Mouse (Mus musculus) embryonic facial prominence, embryonic 12.5 days (tissue): ENCODE measurements around the gene Stx4a. TPM values are rescaled to one million over a fixed set of nuclear protein-coding genes. Genes with fewer than 3 reads are reported as not detected.

Experiments used
- ATAC-seq: fragments of 200-750 bp; cut with Nextera tagmentation; 2 replicates; pipeline ENCODE4 v1.8.0; 2017; ENCODE audit not compliant: insufficient number of reproducible peaks, insufficient read depth, low FRiP score, low TSS enrichment
- H3K27ac ChIP-seq: fragments of 300-500 bp; sonication (generic); 2 replicates; pipeline ENCODE4 v1.5.1; 2016; ENCODE audit warnings: mild to moderate bottlenecking
- H3K27me3 ChIP-seq: fragments of 300-500 bp; sonication (generic); 2 replicates; pipeline ENCODE4 v1.6.1; 2016; ENCODE audit warnings: mild to moderate bottlenecking, moderate library complexity
- H3K36me3 ChIP-seq: fragments of 300-500 bp; sonication (generic); 2 replicates; pipeline ENCODE4 v1.6.1; 2016; ENCODE audit warnings: mild to moderate bottlenecking
- H3K4me1 ChIP-seq: fragments of 300-500 bp; sonication (generic); 2 replicates; pipeline ENCODE4 v1.6.1; 2016
- H3K4me2 ChIP-seq: fragments of 300-500 bp; sonication (generic); replicated peaks from 2 replicates; pipeline ENCODE4 v1.6.1; 2016; ENCODE audit warnings: mild to moderate bottlenecking, moderate library complexity
- H3K4me3 ChIP-seq: fragments of 300-500 bp; sonication (generic); 2 replicates; pipeline ENCODE4 v1.5.1; 2016; ENCODE audit warnings: mild to moderate bottlenecking
- H3K9ac ChIP-seq: fragments of 300-500 bp; sonication (generic); 2 replicates; pipeline ENCODE4 v1.6.1; 2016; ENCODE audit warnings: mild to moderate bottlenecking, moderate library complexity
- H3K9me3 ChIP-seq: fragments of 300-500 bp; sonication (generic); 2 replicates; pipeline ENCODE4 v1.6.1; 2016; ENCODE audit warnings: mild to moderate bottlenecking, moderate library complexity
- WGBS: fragments of 180-500 bp; shearing (Covaris S2); methylation state at CpG from one replicate; pipeline ENCODE4 v1.1.7; 2016; 5-methylcytosine and 5-hydroxymethylcytosine counted together
- polyA plus RNA-seq: library from polyadenylated mRNA; unstranded; fragments of >200 nt; fragmentation: Nextera tagmentation; extraction: Ambion mirVana; gene quantifications from 2 replicates; pipeline ENCODE4 v1.2.1, GENCODE M21; 2016

Stx4a gene
- polyA plus RNA-seq, 1 experiment from 2014 or later, result 41.5 TPM

DNA sequence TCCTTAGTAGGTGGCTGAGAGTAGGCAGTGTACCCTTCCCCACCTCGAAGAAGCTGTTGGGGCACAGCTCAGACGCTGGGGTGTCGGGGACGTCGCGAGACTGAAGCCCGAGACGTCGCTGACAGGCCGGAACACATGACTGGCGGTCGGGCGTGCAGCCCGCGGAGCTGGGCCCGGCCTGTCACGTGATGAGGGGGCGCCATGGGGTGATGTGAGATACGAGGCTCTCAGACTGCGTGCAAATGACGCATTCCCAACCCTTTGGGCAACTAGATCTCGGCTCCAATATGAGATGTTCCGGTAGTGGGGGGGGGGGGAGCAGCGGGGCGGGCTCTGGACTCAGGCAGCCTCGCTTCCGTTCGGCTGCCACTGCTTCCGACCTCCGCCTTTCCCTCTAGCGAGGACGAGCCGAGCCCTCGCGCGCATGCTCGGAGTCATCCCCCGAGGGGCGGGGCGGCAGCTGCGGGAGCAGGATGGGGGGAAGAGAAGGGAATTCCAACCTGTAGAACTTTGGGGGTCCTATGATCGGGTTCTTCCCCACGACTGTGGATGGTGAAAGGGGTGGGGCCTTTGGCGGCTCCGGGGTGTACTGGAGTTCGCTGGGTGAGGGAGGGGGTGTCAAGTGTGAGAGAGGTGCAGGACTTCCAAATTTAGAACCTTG is 17.4 kb downstream of the Stx4a start:
- no peaks in the 10 kb centered on the region for H3K27me3 ChIP-seq
- ATAC-seq, result peak; percentile 89
- H3K36me3 ChIP-seq, result peaks cover 16% of the 10 kb centered on the region
- peak overlapping the region; percentile 90 for H3K4me2 ChIP-seq
- no peaks in the 10 kb centered on the region; the same call in 1 of the 2 replicates for H3K4me1 ChIP-seq
- peak overlapping the region; percentile 67 for H3K9ac ChIP-seq
- WGBS, result under 1% methylated on average over 43 of the region's 46 CpGs
- peak overlapping the region; percentile 79 for H3K4me3 ChIP-seq
- H3K9me3 ChIP-seq, result no peaks in the 10 kb centered on the region
- H3K27ac ChIP-seq, result peak overlapping the region; percentile 89

DNA sequence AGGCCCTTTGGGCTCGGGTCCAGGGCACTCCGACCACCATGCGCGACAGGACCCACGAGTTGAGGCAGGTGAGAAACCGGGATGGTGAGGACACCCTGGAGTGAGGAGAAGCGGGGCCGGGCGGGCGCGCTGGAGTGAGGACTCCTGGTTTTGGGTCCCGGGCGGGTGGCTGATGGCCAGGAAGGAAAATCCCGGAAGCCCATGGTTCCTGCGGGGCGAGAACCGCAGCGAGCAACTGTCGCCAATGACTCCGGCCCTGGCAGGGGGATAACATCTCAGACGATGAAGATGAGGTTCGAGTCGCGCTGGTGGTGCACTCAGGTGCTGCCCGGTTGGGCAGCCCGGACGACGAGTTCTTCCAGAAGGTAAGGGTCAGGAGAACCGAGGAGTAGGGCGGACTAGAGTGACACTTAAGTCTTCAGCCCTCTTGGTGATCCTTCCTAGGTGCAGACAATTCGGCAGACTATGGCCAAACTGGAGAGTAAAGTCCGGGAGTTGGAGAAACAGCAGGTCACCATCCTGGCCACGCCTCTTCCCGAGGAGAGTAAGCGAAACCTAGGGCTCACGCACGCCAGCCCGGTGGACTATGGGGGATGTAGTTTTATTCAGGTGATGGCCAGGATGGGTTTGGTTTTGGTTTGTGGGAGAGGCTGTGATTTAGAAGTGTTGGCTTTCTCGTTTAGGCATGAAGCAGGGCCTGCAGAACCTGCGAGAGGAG is 18.1 kb downstream of the Stx4a start:
- under 1% methylated on average over 40 of the region's 40 CpGs for WGBS
- Histone ChIP-seq H3K9me3 (no peaks in the 10 kb centered on the region), H3K4me3 (peak overlapping the region; percentile 79), H3K36me3 (peaks cover 22% of the 10 kb centered on the region), H3K27ac (peak overlapping the region; percentile 89), H3K9ac (peak overlapping the region; percentile 67), H3K4me2 (peak overlapping the region; percentile 90), H3K27me3 (no peaks in the 10 kb centered on the region), H3K4me1 (no peaks in the 10 kb centered on the region; the same call in 1 of the 2 replicates)
- peak; percentile 26; the same call in 1 of the 2 replicates for ATAC-seq

DNA sequence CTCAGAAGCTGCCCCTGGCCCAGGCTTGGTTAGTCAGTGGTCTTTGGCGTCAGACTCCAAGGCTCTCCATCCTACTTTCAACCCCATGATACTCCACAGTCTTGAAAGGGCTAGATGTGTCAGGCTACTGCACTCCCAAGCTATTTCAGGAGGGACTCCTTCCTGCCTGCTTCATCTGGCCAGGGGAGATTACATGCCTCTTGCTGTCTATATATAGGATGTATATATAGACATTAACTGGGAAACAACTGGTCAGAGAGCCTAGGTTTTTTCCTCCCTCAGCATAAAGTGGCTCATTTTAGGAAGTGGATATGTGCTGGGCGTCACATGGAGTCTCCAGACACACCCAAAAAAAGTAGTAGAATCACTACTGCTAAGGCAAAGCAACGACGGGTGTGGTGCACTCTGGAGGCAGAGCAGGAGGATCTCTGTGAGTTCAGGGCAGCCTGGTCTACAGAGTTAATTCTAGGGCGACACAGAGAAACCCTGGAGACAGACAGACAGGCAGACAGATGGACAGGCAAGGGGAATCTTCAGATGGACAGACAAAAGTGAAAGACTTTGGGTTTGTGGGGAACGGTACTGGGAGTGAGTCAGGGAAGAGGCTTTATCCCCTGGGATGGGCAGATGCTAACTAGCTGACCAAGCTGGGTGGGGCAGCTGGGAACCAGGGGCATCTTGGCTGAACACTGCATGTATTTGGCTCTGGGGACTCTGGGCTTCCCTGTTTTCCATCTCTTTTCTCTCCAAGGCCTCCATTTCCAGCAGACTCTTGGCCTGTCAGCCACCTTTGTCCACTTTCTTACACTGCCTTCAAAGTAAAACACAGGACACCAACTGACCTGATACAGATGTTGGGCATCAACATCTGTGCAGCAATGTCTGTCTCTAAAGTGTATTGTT is 26.1 kb downstream of the Stx4a start:
- H3K9me3 ChIP-seq, result no peaks in the 10 kb centered on the region
- 76% methylated on average over 6 of the region's 6 CpGs for WGBS
- no peak overlapping the region for H3K4me3 ChIP-seq
- no peak overlapping the region for H3K27ac ChIP-seq
- H3K9ac ChIP-seq, result no peak overlapping the region
- no peaks in the 10 kb centered on the region for H3K27me3 ChIP-seq
- no peaks in the 10 kb centered on the region for H3K4me1 ChIP-seq
- no peak overlapping the region for H3K4me2 ChIP-seq
- H3K36me3 ChIP-seq, result peaks cover 16% of the 10 kb centered on the region; the same call in 1 of the 2 replicates
- no peak for ATAC-seq

DNA sequence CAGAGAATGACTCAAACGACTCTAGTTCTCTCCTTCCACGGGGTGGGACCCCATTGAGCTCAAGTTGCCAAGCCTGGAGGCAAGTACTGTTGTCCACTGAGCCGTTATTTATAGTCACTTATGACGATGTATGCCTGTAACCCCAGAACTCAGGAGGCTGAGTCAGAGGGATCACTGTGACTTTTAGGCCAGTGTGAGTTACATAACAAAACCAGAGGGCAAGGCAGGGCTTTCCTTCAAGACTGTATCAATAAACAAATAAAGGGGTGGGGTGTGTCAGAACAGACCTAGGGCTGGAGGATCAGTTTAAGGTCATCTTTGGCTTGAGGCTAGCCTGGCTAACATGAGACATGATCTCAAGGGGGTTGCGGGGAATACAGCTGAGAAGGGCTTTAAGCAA is 26.8 kb downstream of the Stx4a start:
- H3K4me1 ChIP-seq, result no peaks in the 10 kb centered on the region
- H3K4me3 ChIP-seq, result no peak overlapping the region
- H3K9ac ChIP-seq, result no peak overlapping the region
- peaks cover 16% of the 10 kb centered on the region; the same call in 1 of the 2 replicates for H3K36me3 ChIP-seq
- H3K27ac ChIP-seq, result no peak overlapping the region
- WGBS, result 60% methylated on average over 5 of the region's 5 CpGs
- ATAC-seq, result no peak
- no peaks in the 10 kb centered on the region for H3K27me3 ChIP-seq
- H3K4me2 ChIP-seq, result no peak overlapping the region
- H3K9me3 ChIP-seq, result no peaks in the 10 kb centered on the region

DNA sequence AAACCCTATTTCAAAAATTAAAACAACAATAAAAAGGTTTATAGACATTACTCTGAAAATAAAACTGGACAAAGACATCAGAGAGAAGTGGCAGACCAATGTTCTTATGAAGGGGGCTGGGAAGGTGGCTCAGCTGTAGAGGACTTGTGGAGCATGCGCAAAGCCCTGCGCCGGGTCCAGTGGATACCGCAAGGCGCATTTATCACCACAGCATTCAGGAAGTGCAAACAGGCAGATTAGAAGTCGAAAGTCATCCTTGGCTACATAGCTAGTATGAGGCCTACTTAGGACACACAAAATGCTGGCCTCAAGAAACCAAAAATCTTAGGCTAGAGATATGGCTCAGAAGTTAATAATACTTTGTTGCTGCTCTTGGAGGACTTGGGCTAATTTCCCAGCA is 34.2 kb downstream of the Stx4a start:
- no peaks in the 10 kb centered on the region for H3K27me3 ChIP-seq
- no peak overlapping the region for H3K4me3 ChIP-seq
- no peaks in the 10 kb centered on the region for H3K9me3 ChIP-seq
- no peak overlapping the region for H3K9ac ChIP-seq
- 96% methylated on average over 6 of the region's 6 CpGs for WGBS
- H3K36me3 ChIP-seq, result no peaks in the 10 kb centered on the region
- ATAC-seq, result no peak
- no peak overlapping the region for H3K27ac ChIP-seq
- no peak overlapping the region for H3K4me2 ChIP-seq
- H3K4me1 ChIP-seq, result no peaks in the 10 kb centered on the region

DNA sequence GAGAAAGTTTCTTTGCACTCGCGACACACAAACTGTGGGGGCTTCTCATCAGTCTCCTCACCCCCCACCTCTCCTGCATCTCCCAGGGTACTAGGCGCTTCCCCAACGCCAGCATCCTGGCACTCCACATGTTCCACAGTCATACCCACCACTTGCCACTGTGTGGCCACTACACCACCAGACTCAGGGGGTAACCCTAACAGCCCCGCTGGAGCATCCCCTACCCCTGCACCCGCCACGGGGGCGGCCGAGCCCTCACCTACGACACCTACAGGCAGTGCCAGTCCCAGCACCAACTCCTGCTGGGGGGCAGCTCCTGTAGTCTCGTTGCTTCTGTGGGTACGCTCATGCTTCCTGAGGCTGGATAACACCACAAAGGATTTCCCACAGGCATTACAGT is 42.3 kb downstream of the Stx4a start:
- 96% methylated on average over 12 of the region's 12 CpGs for WGBS
- no peak overlapping the region for H3K4me3 ChIP-seq

DNA sequence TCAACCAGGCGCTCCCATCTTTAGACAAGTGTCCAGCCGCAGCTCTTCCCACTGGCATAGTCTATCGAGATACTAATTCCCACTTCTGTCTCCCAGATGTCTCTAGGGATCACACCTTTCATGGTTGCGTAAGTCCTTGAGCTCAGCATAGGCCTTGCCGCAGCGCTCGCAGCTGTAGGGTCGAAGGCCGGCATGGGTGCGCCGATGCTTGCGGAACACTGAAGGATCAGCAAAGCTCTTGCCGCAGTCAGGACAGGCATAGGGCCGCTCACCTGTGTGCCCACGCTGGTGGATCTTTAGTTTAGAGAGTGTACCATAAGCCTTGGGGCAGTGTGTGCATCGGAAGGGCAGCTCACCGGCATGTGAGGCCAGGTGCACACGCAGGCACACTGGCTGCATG is 43.5 kb downstream of the Stx4a start:
- 97% methylated on average over 18 of the region's 18 CpGs for WGBS
- no peaks in the 10 kb centered on the region for H3K27me3 ChIP-seq
- ATAC-seq, result no peak
- no peak overlapping the region for H3K9ac ChIP-seq
- H3K4me2 ChIP-seq, result no peak overlapping the region
- no peaks in the 10 kb centered on the region for H3K9me3 ChIP-seq
- H3K4me3 ChIP-seq, result no peak overlapping the region
- H3K27ac ChIP-seq, result no peak overlapping the region
- no peaks in the 10 kb centered on the region for H3K4me1 ChIP-seq
- peaks cover 53% of the 10 kb centered on the region for H3K36me3 ChIP-seq

More for the DNA sequence above, 42.3 kb downstream of the Stx4a start:
- Histone ChIP-seq H3K4me2 (no peak overlapping the region), H3K27me3 (no peaks in the 10 kb centered on the region), H3K9me3 (no peaks in the 10 kb centered on the region), H3K36me3 (peaks cover 44% of the 10 kb centered on the region), H3K27ac (no peak overlapping the region), H3K9ac (no peak overlapping the region), H3K4me1 (no peaks in the 10 kb centered on the region)
- ATAC-seq, result no peak

DNA sequence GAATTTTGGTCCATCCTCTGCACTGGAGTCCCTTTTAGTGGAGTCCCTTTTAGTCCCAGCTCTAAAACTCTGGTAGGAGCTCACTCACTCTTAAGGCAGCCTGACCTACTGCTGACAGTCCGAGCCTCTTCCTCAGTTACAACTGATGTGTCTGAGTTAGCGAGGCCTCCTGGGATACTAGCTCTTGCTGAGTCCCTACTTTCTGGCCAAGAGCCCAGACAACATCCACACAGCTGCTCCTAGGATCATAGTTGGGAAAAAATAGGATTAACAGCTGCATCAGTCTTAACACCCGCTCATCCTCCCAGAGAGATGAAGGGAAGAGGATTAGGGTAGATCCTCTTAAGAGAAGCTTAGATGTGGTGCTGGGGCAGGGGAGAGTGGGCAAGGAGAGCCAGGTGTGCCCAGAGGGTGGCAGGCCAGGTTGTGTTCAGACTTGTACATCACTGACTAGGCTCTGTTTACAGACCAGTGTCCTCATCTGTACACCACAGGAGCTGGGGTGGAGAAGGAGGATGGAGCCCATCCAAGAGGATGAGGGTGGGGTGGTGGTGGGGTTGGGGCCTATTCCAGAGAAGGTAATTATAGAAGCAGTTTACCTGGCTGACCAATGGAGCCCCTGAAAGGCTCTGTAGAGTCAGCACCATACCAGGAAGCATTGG is 45.2 kb downstream of the Stx4a start:
- WGBS, result 82% methylated on average over 3 of the region's 3 CpGs
- Histone ChIP-seq H3K4me2 (no peak overlapping the region), H3K4me1 (peaks cover 12% of the 10 kb centered on the region), H3K9me3 (no peaks in the 10 kb centered on the region), H3K4me3 (no peak overlapping the region), H3K9ac (0 out of 2 replicates have a peak overlapping the region, but pooled peaks have one; percentile 12), H3K27ac (no peak overlapping the region; the same call in 1 of the 2 replicates), H3K36me3 (peaks cover 57% of the 10 kb centered on the region), H3K27me3 (no peaks in the 10 kb centered on the region)
- ATAC-seq, result no peak

DNA sequence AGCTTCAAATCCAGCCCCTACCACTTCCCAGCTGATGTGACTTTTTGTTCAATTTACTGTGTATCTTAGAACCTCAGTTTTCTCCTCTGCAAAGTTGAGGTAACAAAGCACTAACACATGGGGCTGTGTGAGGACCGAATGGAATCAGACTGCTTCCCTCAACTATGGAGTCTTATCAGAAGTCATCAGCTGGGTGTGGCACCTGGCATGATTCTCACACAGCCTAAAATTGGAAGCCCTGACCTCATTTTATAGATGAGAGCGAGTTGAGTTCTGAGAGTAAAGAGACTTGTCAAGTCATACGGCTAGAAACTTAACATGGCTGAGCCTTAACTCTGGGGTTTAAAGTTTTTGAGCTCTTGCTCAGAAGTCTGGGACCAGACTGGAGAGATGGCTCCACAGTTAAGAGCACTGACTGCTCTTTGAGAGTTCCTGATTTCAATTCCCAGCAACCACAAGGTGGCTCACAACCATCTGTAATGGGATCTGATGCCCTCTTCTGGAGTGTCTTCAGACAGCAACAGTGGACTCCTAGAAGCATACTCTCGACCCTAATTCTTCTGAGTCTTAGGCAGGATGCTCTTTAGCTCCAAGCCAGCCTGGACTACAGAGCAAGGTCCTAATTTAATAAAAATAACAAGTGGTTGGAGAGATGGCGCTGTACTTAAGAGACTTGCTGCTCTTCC is 46.2 kb downstream of the Stx4a start:
- Histone ChIP-seq H3K27ac (no peak overlapping the region), H3K9me3 (no peaks in the 10 kb centered on the region), H3K4me3 (no peak overlapping the region), H3K27me3 (no peaks in the 10 kb centered on the region), H3K36me3 (peaks cover 47% of the 10 kb centered on the region), H3K4me1 (peaks cover 15% of the 10 kb centered on the region), H3K4me2 (no peak overlapping the region), H3K9ac (no peak overlapping the region)
- 80% methylated on average over 5 of the region's 5 CpGs for WGBS
- no peak for ATAC-seq

DNA sequence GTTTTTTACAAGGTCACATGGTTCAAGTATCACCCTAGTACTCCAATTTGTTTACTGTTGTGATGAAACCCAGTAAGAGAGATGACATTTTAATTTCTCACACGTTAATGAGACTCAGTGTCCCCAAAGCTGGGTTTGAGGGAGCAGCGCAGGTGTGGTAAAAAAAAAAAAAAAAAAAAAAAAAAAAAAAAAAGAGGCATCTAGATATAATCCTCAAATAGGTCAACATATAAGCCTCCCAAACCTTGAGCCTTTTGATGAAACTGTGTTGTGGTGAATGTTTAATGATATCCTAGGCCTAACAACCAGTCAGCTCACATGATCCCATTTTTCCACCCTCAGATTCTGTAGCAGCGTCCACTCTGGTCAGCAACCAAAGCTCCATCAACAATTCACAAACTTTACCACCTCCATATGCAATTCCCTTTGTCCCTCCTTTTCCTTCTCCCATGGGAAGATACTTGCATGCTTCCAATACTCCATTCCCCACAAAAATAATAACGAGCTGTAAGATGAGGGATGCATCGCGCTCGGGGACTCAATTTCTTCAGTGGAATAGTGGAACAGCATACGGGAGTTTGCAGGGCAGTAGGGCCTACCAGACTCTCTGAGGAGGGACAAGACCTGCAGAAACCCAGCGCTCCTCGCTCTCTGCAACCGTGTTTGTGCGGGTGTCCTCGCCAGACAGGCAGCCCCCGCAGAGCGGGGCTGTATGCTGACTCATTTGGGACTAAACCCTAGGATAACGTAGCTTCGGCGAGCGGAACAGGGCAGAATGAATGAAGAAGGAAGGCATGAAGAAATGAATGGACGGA is 50.9 kb downstream of the Stx4a start:
- peak overlapping the region; percentile 99 for H3K27ac ChIP-seq
- H3K9me3 ChIP-seq, result no peaks in the 10 kb centered on the region
- H3K4me3 ChIP-seq, result peak overlapping the region; percentile 93
- WGBS, result 4% methylated on average over 20 of the region's 20 CpGs
- no peak; the same call in 1 of the 2 replicates for ATAC-seq
- peaks cover 23% of the 10 kb centered on the region for H3K4me1 ChIP-seq
- peak overlapping the region; percentile 87 for H3K4me2 ChIP-seq
- no peaks in the 10 kb centered on the region for H3K27me3 ChIP-seq
- peaks cover 42% of the 10 kb centered on the region for H3K36me3 ChIP-seq
- H3K9ac ChIP-seq, result peak overlapping the region; percentile 95
